Mouse (Mus musculus) ES-Bruce4 (cell line): ENCODE measurements at regions not wholly inside any gene's neighbourhood (a gene's known extent, or its start where the extent isn't known, plus 50 kb on each side); places are given as distances from the start of the nearest gene placed in this dataset.

Experiments
- CTCF ChIP-seq: IDR thresholded peaks from one replicate; pipeline ENCODE4 v1.8.1; 2011; ENCODE audit warnings: low read depth, low read length
- POLR2A ChIP-seq: IDR thresholded peaks from one replicate; pipeline ENCODE4 v1.8.1; 2011; ENCODE audit warnings: low read length; ENCODE audit not compliant: insufficient read depth

- no peak for TF ChIP-seq CTCF
- TF ChIP-seq POLR2A, result no peak
Observed at GRCm38 (mm10) chr3:53729131-53729530, 72.0 kb upstream of the Frem2 start.
